Mouse (Mus musculus) MEL (cell line): ENCODE measurements at regions not wholly inside any gene's neighbourhood (a gene's known extent, or its start where the extent isn't known, plus 50 kb on each side); places are given as distances from the start of the nearest gene placed in this dataset.
A peak's percentile ranks its signal among the peaks of the same experiment; 100 is the strongest.

Experiments
- CHD1 ChIP-seq: IDR thresholded peaks from 2 replicates; pipeline ENCODE4 v1.6.1; 2012; ENCODE audit warnings: low read depth, mild to moderate bottlenecking, inconsistent platforms, low read length, improper control_type of control experiment
- CHD2 ChIP-seq: IDR thresholded peaks from 2 replicates; pipeline ENCODE4 v1.6.1; 2011; ENCODE audit warnings: low read length, improper control_type of control experiment
- CTCF ChIP-seq, 3 experiments: IDR thresholded peaks in 2 of 3; conservative IDR thresholded peaks in 1 of 3; 2 replicates each; pipeline ENCODE4 v1.5.1; 2011 to 2012; ENCODE audit warnings: low read length in 3 of 3, low read depth in 2 of 3, mild to moderate bottlenecking in 2 of 3, improper control_type of control experiment in 1 of 3, inconsistent platforms in 1 of 3, mixed read lengths in 1 of 3, moderate library complexity in 1 of 3; ENCODE audit not compliant: control insufficient read depth in 1 of 3, insufficient read depth in 1 of 3, poor library complexity in 1 of 3, severe bottlenecking in 1 of 3
- EP300 ChIP-seq, 2 experiments: IDR thresholded peaks; 2 replicates each; pipeline ENCODE4 v1.6.1; 2011; ENCODE audit warnings: improper control_type of control experiment in 2 of 2, low read length in 2 of 2, low read depth in 1 of 2, mild to moderate bottlenecking in 1 of 2
- KAT2A ChIP-seq: conservative IDR thresholded peaks from 2 replicates; pipeline ENCODE4 v1.6.1; 2012; ENCODE audit warnings: low read depth, low read length, improper control_type of control experiment, inconsistent platforms
- MXI1 ChIP-seq: IDR thresholded peaks from 2 replicates; pipeline ENCODE4 v1.6.1; 2011; ENCODE audit warnings: mild to moderate bottlenecking, low read depth, low read length, improper control_type of control experiment
- POLR2A ChIP-seq, 2 experiments: IDR thresholded peaks; 2 replicates each; pipeline ENCODE4 v1.6.1; 2011 to 2012; ENCODE audit warnings: low read length in 2 of 2, mild to moderate bottlenecking in 2 of 2, control low read depth in 1 of 2, improper control_type of control experiment in 1 of 2, low read depth in 1 of 2, moderate library complexity in 1 of 2; ENCODE audit not compliant: control insufficient read depth in 1 of 2, insufficient read depth in 1 of 2, poor library complexity in 1 of 2
- POLR2AphosphoS2 ChIP-seq: IDR thresholded peaks from 2 replicates; pipeline ENCODE4 v1.6.1; 2011; ENCODE audit warnings: low read length, improper control_type of control experiment
- POLR2AphosphoS5 ChIP-seq: IDR thresholded peaks from 2 replicates; pipeline ENCODE4 v1.6.1; 2012; ENCODE audit warnings: low read depth, borderline replicate concordance, mild to moderate bottlenecking, inconsistent platforms, low read length, moderate library complexity, mixed read lengths
- TAL1 ChIP-seq: IDR thresholded peaks from 2 replicates; pipeline ENCODE4 v1.6.1; 2012; ENCODE audit warnings: mild to moderate bottlenecking, inconsistent platforms, low read length, moderate library complexity, mixed read lengths
- USF1 ChIP-seq: IDR thresholded peaks from 2 replicates; pipeline ENCODE4 v1.6.1; 2014; ENCODE audit warnings: low read depth, mild to moderate bottlenecking, inconsistent platforms, low read length, improper control_type of control experiment, moderate library complexity
- ZMIZ1 ChIP-seq: IDR thresholded peaks from 2 replicates; pipeline ENCODE4 v1.6.1; 2012; ENCODE audit warnings: low read depth, mild to moderate bottlenecking, inconsistent platforms, low read length, improper control_type of control experiment, moderate library complexity

DNA sequence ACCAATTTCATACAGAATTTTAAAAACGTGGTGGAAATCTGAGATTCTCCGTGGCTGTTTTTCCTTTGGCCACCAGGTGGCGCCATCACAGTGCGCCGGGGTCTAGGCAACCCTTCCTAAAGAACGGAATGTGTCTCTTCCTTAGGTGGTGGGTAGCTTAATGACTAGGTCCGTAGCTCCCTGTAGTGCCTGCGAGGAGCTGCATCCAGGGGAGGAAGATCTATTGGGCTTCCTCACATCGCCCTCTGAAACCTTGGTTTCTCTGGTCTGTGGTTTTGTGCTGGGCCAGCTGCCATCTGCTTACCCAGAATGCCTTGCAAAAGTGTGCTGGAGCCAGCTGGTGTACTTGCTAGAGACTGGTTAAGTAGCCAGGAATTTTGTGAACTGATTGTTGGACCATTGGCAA, 107.6 kb downstream of the Slc4a3 start:
- peak; percentile 55 to 82 (median 57) for TF ChIP-seq CTCF (IDR thresholded peaks at IDR 0.05 in 2 of 3, conservative IDR thresholded peaks at IDR 0.05 in 1 of 3; ENCODE audit: control insufficient read depth in 1 of 3, insufficient read depth in 1 of 3, low read depth in 2 of 3, low read length in 3 of 3, poor library complexity in 1 of 3, severe bottlenecking in 1 of 3)
- no peak for TF ChIP-seq EP300 (IDR thresholded peaks at IDR 0.05; ENCODE audit: low read depth in 1 of 2, low read length in 2 of 2)
- TF ChIP-seq POLR2AphosphoS2: no peak
- TF ChIP-seq KAT2A: no peak
- no peak for TF ChIP-seq POLR2A (IDR thresholded peaks at IDR 0.05; ENCODE audit: control insufficient read depth in 1 of 2, insufficient read depth in 1 of 2, low read depth in 1 of 2, low read length in 2 of 2, poor library complexity in 1 of 2)
- TF ChIP-seq CHD1: no peak
- TF ChIP-seq TAL1: no peak
- no peak for TF ChIP-seq CHD2
- TF ChIP-seq USF1: no peak
- TF ChIP-seq MXI1: no peak
- no peak for TF ChIP-seq POLR2AphosphoS5
- no peak for TF ChIP-seq ZMIZ1
